Mouse (Mus musculus) liver, embryonic 14.5 days (tissue): Measurements from ENCODE around the gene Mapk14.

Source experiments
- CTCF ChIP-seq: IDR thresholded peaks from 2 replicates; pipeline ENCODE4 v1.5.1; 2016; ENCODE audit warnings: antibody characterized with exemption, low read depth, control low read depth
- EP300 ChIP-seq: IDR thresholded peaks from 2 replicates; pipeline ENCODE4 v1.6.1; 2016; ENCODE audit warnings: antibody characterized with exemption, low read depth

- TF ChIP-seq CTCF = no peak
- no peak for TF ChIP-seq EP300
These were observed 7.5 kb upstream of the Mapk14 start for GRCm38 (mm10) chr17:28683601-28684000.
